Mouse (Mus musculus): ENCODE results near the gene Ccdc138. TPM values are rescaled to one million over a fixed set of nuclear protein-coding genes. Genes with fewer than 3 reads are reported as not detected.

Ccdc138 gene
- 6.2 and 6.6 TPM in 2 replicates for polyA plus RNA-seq (2015; fragmentation: Nextera tagmentation; extraction: Ambion mirVana)

- Histone ChIP-seq H3K36me3 (peaks cover 31% of the 10 kb centered on the region), H3K4me3 (peak within 1 kb of the TSS; percentile 71), H3K4me1 (peaks cover 16% of the 10 kb centered on the region), H3K27ac (replicated peaks) (peak within 1 kb of the TSS; percentile 88), H3K27me3 (replicated peaks) (no peaks in the 10 kb centered on the region), H3K9ac (peak within 1 kb of the TSS; percentile 82), H3K4me2 (peak within 1 kb of the TSS; percentile 71), H3K9me3 (no peaks in the 10 kb centered on the region)
- 1% methylated on average over 50 of the region's 50 CpGs for WGBS
- ATAC-seq (ENCODE audit: extremely low read depth, insufficient number of reproducible peaks, low FRiP score, low TSS enrichment): peak; percentile 93
Measured at GRCm38 (mm10) chr10:58497320-58498284, at the start of gene Ccdc138. Gene Ccdc138, plus strand, starts transcription at chr10:58497948.

- peaks cover 13% of the 10 kb centered on the region for H3K4me1 ChIP-seq
- peaks cover 40% of the 10 kb centered on the region for H3K36me3 ChIP-seq
- H3K4me2 ChIP-seq: no peak overlapping the region
- no peaks in the 10 kb centered on the region for H3K27me3 ChIP-seq (replicated peaks)
- ATAC-seq (ENCODE audit: extremely low read depth, insufficient number of reproducible peaks, low FRiP score, low TSS enrichment): no peak
- H3K4me3 ChIP-seq: no peak overlapping the region
- no peaks in the 10 kb centered on the region for H3K9me3 ChIP-seq
- H3K9ac ChIP-seq: no peak overlapping the region
- no peak overlapping the region for H3K27ac ChIP-seq (replicated peaks)
Measured at GRCm38 (mm10) chr10:58451575-58451974, 46.2 kb upstream of the Ccdc138 start.

GRCm38 (mm10) chr10:58452185-58452584, 45.6 kb upstream of the Ccdc138 start:
- Histone ChIP-seq H3K9ac (no peak overlapping the region), H3K4me3 (no peak overlapping the region), H3K27ac (replicated peaks) (no peak overlapping the region), H3K27me3 (replicated peaks) (no peaks in the 10 kb centered on the region), H3K9me3 (no peaks in the 10 kb centered on the region), H3K36me3 (peaks cover 41% of the 10 kb centered on the region), H3K4me2 (no peak overlapping the region), H3K4me1 (peaks cover 13% of the 10 kb centered on the region)
- WGBS: 42% methylated on average over 1 of the region's 1 CpGs
- ATAC-seq (ENCODE audit: extremely low read depth, insufficient number of reproducible peaks, low FRiP score, low TSS enrichment): no peak

- no peaks in the 10 kb centered on the region for H3K27me3 ChIP-seq (replicated peaks)
- H3K27ac ChIP-seq (replicated peaks): no peak overlapping the region
- H3K9me3 ChIP-seq: no peaks in the 10 kb centered on the region
- peaks cover 84% of the 10 kb centered on the region for H3K36me3 ChIP-seq
- H3K4me3 ChIP-seq: no peak overlapping the region
- H3K4me1 ChIP-seq: peaks cover 3% of the 10 kb centered on the region; the same call in 1 of the 2 replicates
- H3K9ac ChIP-seq: no peak overlapping the region
- 93% methylated on average over 1 of the region's 1 CpGs for WGBS
- no peak for ATAC-seq (ENCODE audit: extremely low read depth, insufficient number of reproducible peaks, low FRiP score, low TSS enrichment)
- no peak overlapping the region for H3K4me2 ChIP-seq
Measured at GRCm38 (mm10) chr10:58459896-58460295, 37.9 kb upstream of the Ccdc138 start.

DNA sequence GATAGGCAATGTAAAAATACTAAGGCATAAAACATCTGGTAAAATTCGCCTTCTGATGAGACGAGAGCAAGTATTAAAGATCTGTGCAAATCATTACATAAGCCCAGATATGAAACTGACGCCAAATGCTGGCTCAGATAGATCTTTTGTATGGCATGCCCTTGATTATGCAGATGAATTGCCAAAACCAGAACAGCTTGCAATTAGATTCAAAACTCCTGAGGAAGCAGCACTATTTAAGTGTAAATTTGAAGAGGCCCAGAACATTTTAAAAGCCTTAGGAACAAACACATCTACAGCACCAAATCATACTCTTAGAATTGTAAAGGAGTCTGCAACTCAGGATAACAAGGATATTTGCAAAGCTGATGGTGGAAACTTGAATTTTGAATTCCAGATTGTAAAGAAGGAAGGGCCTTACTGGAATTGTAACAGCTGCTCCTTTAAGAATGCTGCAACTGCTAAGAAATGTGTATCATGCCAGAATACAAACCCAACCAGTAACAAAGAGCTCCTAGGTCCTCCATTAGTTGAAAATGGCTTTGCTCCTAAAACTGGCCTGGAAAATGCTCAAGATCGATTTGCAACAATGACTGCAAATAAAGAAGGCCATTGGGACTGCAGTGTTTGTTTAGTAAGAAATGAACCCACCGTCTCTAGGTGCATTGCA, 20.5 kb upstream of the Ccdc138 start:
- no peaks in the 10 kb centered on the region for H3K4me1 ChIP-seq
- no peak overlapping the region for H3K4me2 ChIP-seq
- H3K27me3 ChIP-seq (replicated peaks): no peaks in the 10 kb centered on the region
- no peak for ATAC-seq (ENCODE audit: extremely low read depth, insufficient number of reproducible peaks, low FRiP score, low TSS enrichment)
- 96% methylated on average over 5 of the region's 5 CpGs for WGBS
- no peak overlapping the region for H3K4me3 ChIP-seq
- no peaks in the 10 kb centered on the region for H3K9me3 ChIP-seq
- H3K36me3 ChIP-seq: peaks cover 80% of the 10 kb centered on the region
- H3K9ac ChIP-seq: no peak overlapping the region
- no peak overlapping the region for H3K27ac ChIP-seq (replicated peaks)

DNA sequence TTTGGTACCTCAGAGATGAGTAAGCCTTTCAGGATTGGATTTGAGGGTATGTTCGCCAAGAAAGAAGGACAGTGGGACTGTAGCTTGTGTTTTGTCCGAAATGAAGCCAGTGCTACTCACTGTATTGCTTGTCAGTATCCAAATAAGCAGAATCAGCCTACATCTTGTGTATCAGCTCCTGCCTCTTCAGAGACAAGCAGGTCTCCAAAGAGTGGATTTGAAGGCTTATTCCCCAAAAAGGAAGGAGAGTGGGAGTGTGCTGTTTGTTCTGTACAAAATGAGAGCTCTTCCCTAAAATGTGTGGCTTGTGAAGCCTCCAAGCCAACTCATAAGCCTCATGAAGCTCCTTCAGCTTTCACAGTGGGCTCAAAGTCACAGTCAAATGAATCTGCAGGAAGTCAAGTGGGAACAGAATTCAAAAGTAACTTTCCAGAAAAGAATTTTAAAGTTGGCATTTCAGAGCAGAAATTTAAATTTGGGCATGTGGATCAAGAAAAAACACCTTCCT, 19.6 kb upstream of the Ccdc138 start:
- H3K4me3 ChIP-seq: no peak overlapping the region
- H3K27ac ChIP-seq (replicated peaks): no peak overlapping the region
- H3K4me2 ChIP-seq: no peak overlapping the region
- H3K27me3 ChIP-seq (replicated peaks): no peaks in the 10 kb centered on the region
- no peaks in the 10 kb centered on the region for H3K4me1 ChIP-seq
- no peak overlapping the region for H3K9ac ChIP-seq
- no peaks in the 10 kb centered on the region for H3K9me3 ChIP-seq
- ATAC-seq (ENCODE audit: extremely low read depth, insufficient number of reproducible peaks, low FRiP score, low TSS enrichment): no peak
- 93% methylated on average over 2 of the region's 2 CpGs for WGBS
- peaks cover 79% of the 10 kb centered on the region for H3K36me3 ChIP-seq

DNA sequence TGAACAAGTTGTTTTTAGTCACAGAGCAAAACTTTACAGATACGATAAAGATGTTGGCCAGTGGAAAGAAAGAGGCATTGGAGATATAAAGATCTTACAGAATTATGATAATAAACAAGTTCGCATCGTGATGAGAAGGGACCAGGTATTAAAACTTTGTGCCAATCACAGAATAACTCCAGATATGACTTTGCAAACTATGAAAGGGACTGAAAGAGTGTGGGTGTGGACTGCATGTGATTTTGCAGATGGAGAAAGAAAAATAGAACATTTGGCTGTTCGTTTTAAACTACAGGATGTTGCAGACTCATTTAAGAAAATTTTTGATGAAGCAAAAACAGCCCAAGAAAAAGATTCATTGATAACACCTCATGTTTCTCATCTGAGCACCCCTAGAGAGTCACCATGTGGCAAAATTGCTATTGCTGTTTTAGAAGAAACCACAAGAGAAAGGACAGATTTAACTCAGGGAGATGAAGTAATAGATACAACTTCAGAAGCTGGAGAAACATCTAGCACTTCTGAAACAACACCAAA, 17.7 kb upstream of the Ccdc138 start:
- Histone ChIP-seq H3K4me3 (no peak overlapping the region), H3K9me3 (no peaks in the 10 kb centered on the region), H3K36me3 (peaks cover 85% of the 10 kb centered on the region), H3K27ac (replicated peaks) (no peak overlapping the region), H3K4me2 (no peak overlapping the region), H3K4me1 (no peaks in the 10 kb centered on the region), H3K9ac (no peak overlapping the region), H3K27me3 (replicated peaks) (no peaks in the 10 kb centered on the region)
- no peak for ATAC-seq (ENCODE audit: extremely low read depth, insufficient number of reproducible peaks, low FRiP score, low TSS enrichment)
- WGBS: 93% methylated on average over 4 of the region's 4 CpGs

DNA sequence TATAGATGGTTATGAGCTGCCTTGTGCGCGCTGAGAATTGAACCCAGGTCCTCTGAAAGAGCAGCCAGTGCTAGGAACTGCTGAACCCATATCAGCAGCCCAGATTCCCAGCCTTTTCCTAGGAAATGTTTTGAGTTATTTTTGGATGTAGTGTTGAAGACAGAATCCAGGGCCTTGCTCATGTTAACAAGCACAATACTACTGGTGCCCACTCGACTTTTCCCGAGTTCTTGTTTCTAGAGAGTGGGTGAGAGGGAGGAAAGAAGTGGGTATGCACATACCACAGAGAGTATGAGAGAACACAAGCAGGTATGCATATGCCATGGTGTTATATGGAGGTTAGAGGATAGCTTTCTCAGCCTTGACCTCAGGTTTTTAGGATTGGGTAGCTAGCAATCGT, 6.7 kb upstream of the Ccdc138 start:
- Histone ChIP-seq H3K9ac (no peak overlapping the region), H3K4me1 (no peaks in the 10 kb centered on the region), H3K27ac (replicated peaks) (no peak overlapping the region), H3K4me2 (no peak overlapping the region), H3K4me3 (no peak overlapping the region), H3K27me3 (replicated peaks) (no peaks in the 10 kb centered on the region), H3K9me3 (no peaks in the 10 kb centered on the region), H3K36me3 (peaks cover 83% of the 10 kb centered on the region)
- WGBS: 78% methylated on average over 5 of the region's 5 CpGs
- ATAC-seq (ENCODE audit: extremely low read depth, insufficient number of reproducible peaks, low FRiP score, low TSS enrichment): no peak

DNA sequence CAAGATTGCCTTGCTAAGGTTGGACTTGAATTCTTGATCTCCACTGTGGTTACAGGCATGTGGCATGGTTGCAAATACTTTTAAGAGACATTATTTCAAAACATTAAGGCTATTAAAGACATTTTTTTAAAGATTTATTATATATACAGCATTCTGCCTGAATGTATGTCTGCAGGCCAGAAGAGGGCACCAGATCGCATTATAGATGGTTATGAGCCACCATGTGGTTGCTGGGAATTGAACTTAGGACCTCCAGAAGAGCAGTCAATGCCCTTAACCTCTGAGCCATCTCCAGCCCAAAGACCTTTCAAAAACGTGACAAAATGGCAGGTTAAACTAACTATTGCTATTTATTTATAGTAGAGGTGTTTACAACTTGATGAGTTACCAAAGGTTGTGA, 2.1 kb upstream of the Ccdc138 start:
- ATAC-seq (ENCODE audit: extremely low read depth, insufficient number of reproducible peaks, low FRiP score, low TSS enrichment): no peak
- Histone ChIP-seq H3K4me2 (no peak overlapping the region), H3K27me3 (replicated peaks) (no peaks in the 10 kb centered on the region), H3K36me3 (peaks cover 50% of the 10 kb centered on the region), H3K27ac (replicated peaks) (no peak overlapping the region), H3K4me3 (no peak overlapping the region), H3K4me1 (peaks cover 16% of the 10 kb centered on the region), H3K9me3 (no peaks in the 10 kb centered on the region), H3K9ac (no peak overlapping the region)
- WGBS: 86% methylated on average over 2 of the region's 2 CpGs

GRCm38 (mm10) chr10:58496732-58497131, 1.0 kb upstream of the Ccdc138 start:
- peaks cover 39% of the 10 kb centered on the region for H3K36me3 ChIP-seq
- no peak for ATAC-seq (ENCODE audit: extremely low read depth, insufficient number of reproducible peaks, low FRiP score, low TSS enrichment)
- no peaks in the 10 kb centered on the region for H3K27me3 ChIP-seq (replicated peaks)
- H3K27ac ChIP-seq (replicated peaks): peak overlapping the region; percentile 88; the same call in 1 of the 2 replicates
- no peaks in the 10 kb centered on the region for H3K9me3 ChIP-seq
- peaks cover 16% of the 10 kb centered on the region for H3K4me1 ChIP-seq
- H3K9ac ChIP-seq: no peak overlapping the region; the same call in 1 of the 2 replicates
- peak overlapping the region; percentile 71 for H3K4me2 ChIP-seq
- peak overlapping the region; percentile 71 for H3K4me3 ChIP-seq

DNA sequence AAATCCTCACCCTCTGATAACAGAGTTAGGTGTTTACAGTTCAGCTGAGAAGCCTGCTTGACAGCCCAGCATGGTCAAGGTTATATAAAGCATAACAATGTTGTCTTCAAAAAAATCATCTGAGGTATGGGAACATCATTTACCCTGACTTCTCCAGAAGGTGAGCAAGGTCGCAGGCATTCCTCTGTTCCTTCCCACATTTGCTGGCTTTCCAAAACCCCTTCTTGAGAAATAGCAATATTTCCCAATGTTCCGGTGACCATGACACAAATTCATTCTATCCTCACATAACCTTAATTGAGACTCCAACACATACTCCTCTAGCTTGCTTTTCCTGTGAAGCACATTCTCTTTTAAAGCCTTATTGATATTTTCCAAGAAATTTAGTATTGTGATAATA, 768 bp downstream of the Ccdc138 start:
- Histone ChIP-seq H3K4me2 (peak overlapping the region; percentile 71), H3K36me3 (peaks cover 24% of the 10 kb centered on the region), H3K4me3 (peak overlapping the region; percentile 71), H3K27ac (replicated peaks) (peak overlapping the region; percentile 88), H3K9ac (peak overlapping the region; percentile 82), H3K9me3 (no peaks in the 10 kb centered on the region), H3K4me1 (peaks cover 16% of the 10 kb centered on the region), H3K27me3 (replicated peaks) (no peaks in the 10 kb centered on the region)
- ATAC-seq (ENCODE audit: extremely low read depth, insufficient number of reproducible peaks, low FRiP score, low TSS enrichment): no peak
- 58% methylated on average over 2 of the region's 2 CpGs for WGBS
